Mouse (Mus musculus): Measurements from ENCODE around the gene Lrrc55.

Gene Lrrc55

DNA sequence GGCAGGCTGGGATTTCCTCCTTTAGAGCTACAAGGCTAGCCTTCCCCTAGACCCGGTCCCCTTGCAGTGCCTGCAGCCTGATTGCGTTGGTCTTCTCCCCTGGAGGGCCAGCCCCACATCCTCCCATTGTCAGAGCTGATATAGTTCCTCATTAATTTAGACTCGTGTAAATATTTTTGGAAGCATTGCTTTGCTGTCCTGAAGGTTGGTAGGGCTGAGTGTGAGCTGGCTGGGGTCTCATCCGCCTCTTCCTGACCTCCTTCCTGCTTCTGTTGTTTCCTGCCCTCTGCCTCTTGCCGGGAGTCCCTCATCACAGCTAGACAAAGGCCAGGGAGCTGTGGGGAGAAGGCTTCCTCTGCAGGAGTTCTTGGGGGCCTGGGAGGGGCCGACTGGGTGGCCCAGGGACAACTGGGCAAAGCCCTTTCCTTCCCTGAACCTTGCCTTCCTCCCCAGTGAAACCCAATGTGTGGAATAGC lies 67.5 kb downstream of the Lrrc55 start:
- no peak for DNase-seq (ENCODE audit: low read depth, low spot score)
- H3K36me3 ChIP-seq (ENCODE audit: control insufficient read depth, insufficient read depth, low read length, poor library complexity, severe bottlenecking), result no peaks in the 10 kb centered on the region
- H3K27me3 ChIP-seq (ENCODE audit: control insufficient read depth, insufficient read depth, low read length, poor library complexity, severe bottlenecking), result no peaks in the 10 kb centered on the region

DNA sequence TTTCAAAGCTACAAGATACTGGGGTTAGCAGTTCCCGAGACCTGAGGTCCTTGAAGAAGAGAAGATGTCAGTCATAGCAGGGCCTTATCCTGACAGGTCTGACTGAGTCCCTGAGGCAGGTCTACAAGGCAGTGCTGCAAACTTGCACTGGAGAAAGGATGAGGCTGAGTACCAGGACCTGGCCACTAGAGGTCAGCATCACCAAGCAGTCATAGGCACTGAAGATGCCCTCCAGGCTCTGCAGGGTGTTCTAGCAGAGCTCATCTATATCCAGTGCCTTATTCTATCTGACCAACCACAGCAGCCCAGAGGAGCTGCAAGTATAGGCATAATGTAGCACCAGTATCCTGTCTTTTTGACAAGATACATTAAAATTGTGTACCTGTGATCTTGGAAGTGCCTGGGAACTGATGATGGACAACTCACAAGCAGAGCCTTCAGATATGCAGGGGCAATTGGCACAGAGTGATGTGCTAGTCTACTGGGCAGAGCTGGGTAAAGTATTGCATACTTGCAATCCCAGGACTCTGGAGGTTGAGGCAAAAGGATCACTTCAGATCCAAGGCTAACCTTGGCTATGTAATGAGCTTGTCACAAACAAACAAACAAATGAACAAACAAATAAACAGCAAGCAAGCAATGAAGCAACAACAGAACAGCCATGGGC lies 73.0 kb downstream of the Lrrc55 start:
- DNase-seq (ENCODE audit: low read depth, low spot score), result peak; percentile 61
- Histone ChIP-seq H3K27me3 (ENCODE audit: control insufficient read depth, insufficient read depth, low read length, poor library complexity, severe bottlenecking) (no peaks in the 10 kb centered on the region), H3K36me3 (ENCODE audit: control insufficient read depth, insufficient read depth, low read length, poor library complexity, severe bottlenecking) (no peaks in the 10 kb centered on the region)

- DNase-seq (ENCODE audit: low read depth, low spot score), result peak; percentile 60
- H3K27me3 ChIP-seq (ENCODE audit: control insufficient read depth, insufficient read depth, low read length, poor library complexity, severe bottlenecking), result no peaks in the 10 kb centered on the region
- H3K36me3 ChIP-seq (ENCODE audit: control insufficient read depth, insufficient read depth, low read length, poor library complexity, severe bottlenecking), result no peaks in the 10 kb centered on the region
Observed at GRCm38 (mm10) chr2:85123187-85123868, 73.7 kb downstream of the Lrrc55 start.
